Mouse (Mus musculus) heart, adult 9 months (tissue): Measurements from ENCODE around the gene Usp22.
A peak's percentile ranks its signal among the peaks of the same experiment; 100 is the strongest.
"Not testable (repeated sequence)": the region's sequence is repeated elsewhere in the genome, so short reads cannot be mapped to it uniquely, and the experiment has no call there.

Source experiments
- DNase-seq, 2 experiments: peaks; one replicate each; pipeline ENCODE4 v3.0.0; 2022; ENCODE audit warnings: low spot score in 2 of 2

The Usp22 gene

DNA sequence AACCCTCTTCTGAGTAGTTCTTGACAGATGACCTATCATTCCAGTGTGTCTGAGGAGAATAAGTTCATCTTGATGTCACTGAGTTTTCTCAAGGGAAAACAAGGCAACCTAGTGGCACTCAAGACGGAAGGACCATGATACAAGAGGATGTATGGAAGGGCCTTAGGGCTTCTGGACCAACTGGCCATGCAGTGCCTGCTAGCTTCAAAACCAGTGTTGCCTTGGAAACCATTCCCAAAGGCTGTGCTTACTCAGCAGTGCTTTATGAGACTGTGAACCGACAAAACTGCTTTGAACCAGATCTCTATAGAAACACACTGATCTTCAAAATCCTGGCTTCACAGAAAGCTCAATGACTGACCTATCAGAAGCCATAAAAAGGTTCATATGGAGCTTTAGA lies 15.9 kb upstream of the Usp22 start:
- no peak for DNase-seq

DNA sequence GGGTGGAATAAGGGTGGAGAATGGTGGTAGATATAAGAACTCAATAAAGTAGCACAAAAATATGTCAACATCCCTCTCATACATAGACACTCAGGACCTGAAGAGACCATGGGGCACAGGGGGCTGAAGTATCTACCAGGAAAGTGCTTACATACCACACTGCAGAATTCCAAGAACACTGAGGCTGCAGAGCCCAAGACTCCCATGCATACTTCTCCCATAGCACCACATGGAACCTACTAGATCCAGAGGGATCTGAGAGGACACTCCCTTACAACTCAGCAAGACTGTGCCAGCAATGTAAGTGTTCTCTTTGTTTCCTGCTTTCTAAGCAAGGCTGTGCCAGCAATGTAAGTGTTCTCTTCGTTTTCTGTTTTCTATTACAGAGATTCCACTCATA lies 9.0 kb upstream of the Usp22 start:
- no peak for DNase-seq

DNA sequence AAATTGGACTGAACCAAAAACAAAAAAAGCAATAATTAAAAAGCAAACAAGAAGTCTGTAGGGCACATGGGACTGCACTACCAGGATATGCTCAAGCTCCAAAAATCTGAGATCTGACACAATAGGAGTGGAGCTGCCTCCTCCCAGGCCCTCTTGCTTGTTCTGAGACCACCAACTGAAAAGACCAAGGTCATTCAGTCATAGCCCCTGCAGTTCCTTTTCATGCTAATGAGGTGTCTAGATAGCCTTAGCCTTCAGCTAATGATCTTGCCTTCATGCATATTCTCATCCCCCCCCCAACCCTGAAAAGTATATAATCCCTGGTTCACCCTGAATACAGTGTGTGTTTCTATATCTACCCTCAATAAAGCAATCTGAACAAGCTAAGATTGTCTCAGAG lies 6.8 kb upstream of the Usp22 start:
- DNase-seq = no peak

DNA sequence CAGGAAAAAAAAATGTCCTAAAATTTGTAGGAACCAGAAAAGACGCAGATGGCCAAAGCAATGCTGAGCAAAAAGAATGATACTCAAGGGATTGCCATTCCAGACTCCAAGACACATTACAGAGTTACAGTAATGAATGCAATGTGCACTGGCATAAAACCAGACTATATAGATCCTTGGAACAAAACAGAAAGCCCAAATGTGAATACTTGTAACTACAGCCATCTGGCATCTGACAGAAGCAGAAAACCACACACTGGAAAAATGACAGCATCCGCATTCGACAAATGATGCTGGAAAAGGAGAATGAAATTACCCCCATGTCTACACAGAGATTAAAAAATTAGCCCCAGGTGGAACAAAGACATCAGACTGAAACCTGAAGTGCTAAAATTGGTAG lies 5.5 kb upstream of the Usp22 start:
- DNase-seq = no peak

DNA sequence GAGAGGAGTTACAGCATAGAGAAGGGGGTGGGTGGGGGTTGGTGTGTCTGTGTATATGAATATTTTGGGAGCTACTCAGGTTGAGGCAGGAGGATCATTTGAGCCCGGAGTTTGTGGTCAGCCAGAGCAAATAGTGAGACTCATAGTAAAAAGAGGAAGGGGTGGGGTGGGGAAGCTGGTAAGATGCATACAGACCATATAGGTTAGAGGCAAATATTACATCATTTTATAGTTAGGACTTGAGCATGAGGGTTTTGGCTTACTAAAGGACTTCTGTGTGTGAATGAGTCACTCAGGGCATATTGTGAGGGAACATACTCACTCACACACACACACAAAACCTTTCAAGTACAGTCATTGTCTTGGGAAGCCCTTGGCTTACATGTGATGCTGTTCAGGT lies 1.5 kb upstream of the Usp22 start:
- DNase-seq = no peak

DNA sequence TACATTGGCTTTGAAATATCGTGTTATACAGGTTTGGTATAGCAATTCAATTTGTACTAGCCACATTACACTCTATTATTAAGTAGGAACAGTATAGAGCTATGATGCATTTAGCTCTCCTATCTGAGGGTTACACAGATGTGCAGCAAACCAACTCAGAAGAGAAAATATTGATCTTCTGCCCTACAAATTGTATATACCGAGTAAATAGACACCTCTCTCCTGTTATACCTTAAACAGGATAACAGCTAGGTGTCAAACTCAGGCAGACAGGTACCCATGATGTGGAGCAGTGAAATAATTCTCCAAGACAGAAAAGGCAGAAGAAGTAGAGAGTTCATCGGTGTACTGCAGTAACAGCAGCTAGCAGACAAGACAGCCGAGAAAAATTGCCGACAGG lies 923 bp upstream of the Usp22 start:
- no peak for DNase-seq

DNA sequence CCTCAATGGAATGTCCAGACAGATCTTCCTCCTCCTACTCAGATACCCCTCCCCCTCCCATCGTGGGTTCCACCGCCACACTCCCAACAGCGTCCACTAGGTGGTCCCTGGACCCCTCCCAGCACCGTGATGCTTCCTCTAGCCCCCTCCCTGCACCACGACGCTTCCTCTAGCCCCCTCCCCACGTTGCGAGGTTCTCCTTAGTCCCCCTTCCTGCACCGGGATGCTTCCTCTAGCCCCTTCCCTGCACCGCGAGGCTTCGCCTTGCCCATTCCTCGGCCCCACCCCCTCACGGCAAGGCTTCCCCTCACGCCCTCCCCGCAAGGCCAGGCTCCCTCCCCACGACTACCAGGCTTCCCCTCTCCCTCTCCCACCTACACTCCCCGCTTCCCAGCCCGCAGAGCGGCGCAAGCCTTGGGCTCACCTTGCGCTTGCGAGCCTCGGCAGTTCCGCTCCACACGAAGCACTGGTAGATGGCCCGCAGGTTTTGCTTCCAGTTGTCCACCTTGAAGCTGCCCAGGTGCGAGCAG lies 499 bp downstream of the Usp22 start:
- no peak for DNase-seq

DNA sequence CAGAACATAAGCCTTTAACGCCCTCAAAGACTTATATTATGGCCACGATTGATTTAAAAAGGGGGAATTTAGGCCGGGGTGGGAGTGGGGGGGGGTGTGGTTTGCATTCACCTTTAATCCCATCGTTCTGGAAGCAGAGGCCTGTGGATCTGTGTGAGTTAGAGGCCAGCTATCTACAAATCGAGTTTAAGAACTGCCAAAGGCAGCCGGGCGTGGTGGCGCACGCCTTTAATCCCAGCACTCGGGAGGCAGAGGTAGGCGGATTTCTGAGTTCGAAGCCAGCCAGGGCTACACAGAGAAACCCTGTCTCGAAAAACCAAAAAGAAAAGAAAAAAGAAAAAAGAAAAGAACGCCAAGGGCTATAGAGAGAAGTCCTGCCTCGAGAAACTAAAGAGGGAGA lies 1.4 kb downstream of the Usp22 start:
- DNase-seq = not testable (repeated sequence)

DNA sequence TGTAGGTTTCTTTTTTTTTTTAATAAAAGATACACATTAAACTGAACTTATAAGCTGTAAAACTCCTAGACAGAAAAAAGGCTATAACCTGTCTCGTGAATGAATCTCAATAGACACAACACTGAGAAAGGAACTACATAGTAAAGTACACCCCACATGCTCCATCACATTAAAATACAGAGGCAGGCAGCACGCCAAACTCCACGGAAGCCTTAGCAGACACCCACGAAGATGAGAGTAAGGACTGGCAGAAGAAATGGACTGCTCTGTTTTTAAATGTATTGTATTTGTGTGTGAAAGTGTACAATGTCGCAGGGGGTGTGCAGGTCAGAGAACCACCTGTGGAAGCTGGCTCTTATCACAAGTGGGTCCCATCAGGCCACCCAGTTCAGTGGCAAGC lies 4.7 kb downstream of the Usp22 start:
- no peak for DNase-seq

DNA sequence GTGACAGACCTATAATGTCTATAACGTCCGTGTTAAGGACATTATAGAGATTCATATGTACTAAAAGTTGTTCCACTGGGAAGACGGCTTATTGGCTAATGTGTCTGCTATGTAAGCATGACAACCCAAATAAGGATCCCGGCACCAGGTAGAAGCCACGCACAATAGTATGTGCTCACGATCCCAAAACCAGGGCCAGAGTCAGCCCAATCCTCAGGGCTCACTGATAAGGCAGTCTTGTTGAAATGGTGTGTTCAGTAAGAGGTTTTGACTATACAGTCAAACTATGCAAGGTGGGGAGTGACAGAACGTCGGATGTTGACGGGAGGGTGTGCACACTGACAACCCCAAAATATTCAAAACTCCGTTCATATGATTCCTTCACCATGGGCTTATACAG lies 10.0 kb downstream of the Usp22 start:
- DNase-seq = no peak

DNA sequence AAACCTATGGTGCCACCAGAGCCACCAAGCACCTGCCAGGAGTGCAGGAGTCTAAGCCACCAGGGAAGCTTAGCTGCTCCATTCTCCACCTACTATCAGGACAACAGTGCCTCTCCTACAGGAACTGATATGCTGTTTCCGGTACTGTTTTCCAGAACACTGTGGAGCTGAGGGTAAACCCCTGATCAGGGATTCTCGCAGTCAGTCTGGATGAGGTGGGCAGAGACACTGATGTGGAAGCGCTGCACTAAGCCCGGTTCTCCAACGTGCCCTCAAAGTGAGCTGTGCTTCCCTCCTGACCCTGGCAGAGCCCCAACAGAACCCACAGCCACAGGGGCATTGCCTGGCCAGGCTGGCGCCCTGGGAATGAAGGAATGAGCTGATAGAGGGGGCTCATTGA lies 10.5 kb downstream of the Usp22 start:
- DNase-seq = no peak

DNA sequence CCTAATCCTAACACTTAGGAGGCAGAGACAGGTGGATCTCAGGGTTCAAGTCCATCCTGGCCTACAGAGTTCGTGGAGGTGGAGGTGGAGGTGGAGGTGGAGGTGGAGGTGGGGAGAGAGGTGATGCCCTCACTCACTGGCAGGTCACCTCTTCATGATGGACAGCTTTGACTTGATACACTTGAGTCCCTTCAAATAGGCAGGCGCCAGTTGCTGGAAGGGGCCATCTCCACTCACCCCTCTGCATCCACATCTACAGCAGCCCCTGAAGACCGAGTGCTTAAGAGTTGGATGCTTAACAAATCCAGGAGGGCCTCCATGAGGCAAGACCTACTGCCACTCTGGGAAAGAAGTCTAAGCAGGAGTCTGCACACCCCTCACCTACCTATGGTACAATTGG lies 11.5 kb downstream of the Usp22 start:
- no peak for DNase-seq

DNA sequence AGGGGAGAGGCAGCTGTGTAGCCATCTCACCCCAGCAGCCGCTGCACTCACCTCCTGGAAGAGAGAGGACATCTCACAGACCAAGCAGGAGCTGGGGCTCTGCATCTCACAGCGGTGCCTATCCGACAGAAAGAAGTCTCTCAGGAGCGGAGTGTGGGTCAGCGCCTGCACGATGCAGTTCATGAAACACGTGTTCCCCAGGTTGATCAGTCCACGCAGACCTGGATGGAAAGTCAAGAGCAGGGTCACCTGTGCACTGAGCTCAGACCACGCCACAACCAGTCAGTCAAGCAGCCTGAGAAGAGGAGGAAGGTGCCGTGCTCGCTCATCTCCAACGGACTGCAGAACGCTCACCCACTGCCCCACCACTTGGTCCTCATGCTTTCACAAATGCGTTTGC lies 12.1 kb downstream of the Usp22 start:
- no peak for DNase-seq

DNA sequence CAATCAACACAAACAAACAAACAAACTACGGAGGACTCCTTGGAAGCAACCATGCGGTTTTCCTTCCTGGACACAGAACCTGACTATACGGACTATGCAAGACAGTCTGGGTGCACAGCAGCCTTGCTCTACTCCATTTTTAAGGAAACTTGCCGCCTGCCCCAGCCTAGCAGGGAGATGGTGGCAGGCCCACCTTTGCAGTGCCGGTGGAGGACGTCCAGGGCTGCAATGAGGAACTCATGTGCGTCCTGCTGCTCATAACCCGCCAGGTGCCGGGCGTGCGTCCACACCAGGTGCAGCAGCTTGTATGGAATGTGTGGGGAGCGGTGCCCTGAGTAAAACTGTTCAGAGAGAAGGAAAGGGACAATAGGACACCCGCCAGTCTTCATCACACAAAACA lies 13.7 kb downstream of the Usp22 start:
- no peak for DNase-seq

DNA sequence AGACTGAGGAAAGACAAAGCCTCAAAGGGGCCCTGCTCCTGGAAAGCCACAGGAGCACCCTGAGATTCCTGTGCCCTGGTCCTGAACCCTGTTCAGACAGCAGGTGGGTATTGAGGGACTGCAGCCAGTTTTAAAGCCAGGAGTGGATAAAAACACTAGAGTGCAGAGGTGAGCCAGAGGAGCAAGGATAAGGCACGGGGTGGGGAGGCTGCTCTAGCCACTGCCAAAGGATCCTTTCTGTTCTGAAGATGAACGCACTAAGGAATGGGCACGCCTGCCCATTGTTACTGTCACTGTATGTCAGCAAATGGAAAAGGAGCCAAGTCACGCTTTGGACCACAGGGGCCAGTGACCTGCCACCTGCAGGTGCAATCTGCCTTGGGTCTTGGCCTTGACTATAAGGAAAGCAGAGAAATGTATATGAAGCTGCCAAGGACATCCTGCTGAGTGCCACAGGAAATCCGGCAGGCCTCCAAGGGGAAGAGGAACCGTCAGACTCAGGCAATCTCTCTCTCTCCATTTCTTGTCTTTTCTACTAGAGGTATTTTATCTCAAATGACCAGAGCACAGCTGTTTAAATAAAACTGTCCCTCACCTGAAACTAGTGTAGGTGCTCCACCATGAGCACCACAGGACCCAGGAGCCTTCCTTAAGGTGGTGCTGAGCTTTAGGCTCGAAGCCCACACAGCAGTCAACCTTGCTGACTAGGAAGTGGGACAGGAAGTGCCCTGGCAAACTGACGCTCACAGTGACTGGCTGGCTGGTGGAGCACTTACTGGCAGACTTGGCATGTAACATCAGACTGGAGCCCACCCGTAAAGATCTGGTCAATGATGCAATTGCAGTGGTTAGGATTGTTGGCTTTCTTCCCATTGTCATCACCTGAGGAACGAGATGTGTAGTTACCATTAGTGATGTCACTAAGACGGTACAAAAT lies 14.8 kb downstream of the Usp22 start:
- no peak for DNase-seq

DNA sequence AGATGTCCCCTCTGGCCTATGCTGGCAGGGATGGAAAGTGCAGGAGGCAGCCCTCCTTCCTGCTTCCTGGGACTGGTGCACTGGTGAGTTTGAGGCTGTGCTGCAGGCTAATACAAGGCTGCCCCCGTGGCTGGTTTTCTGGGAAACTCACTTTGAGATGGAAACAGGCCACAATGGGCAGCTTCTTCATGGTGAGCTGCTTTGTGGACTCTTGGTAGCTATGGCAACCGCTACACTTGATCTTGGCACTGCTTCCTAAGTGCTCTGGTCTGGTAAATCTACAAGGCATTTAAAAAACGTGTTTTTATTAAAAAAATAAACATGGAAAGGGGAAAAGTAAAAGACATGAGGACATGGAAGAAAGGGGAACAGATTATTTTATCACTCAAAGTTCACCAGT lies 16.7 kb downstream of the Usp22 start:
- no peak for DNase-seq

DNA sequence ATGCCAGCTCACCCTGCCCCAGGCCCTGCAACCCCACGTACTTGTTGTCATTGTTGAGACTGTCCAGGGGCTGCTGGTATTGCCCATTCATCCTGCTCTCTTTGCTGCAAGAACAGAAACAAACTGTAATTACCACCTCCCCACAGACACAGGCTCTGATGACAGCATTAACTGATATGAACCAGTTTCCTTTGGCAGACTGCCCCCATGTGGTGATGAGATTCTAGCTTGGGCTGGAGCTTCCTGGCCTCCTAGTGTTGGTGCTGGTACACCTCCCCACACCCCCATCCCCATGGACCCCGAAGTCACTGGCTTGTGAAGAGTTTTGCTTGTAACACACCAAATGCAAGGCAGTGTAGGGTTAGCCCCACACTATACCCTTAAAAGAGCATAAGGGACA lies 19.1 kb downstream of the Usp22 start:
- DNase-seq = peak in 1 of 2 experiments; percentile 21

DNA sequence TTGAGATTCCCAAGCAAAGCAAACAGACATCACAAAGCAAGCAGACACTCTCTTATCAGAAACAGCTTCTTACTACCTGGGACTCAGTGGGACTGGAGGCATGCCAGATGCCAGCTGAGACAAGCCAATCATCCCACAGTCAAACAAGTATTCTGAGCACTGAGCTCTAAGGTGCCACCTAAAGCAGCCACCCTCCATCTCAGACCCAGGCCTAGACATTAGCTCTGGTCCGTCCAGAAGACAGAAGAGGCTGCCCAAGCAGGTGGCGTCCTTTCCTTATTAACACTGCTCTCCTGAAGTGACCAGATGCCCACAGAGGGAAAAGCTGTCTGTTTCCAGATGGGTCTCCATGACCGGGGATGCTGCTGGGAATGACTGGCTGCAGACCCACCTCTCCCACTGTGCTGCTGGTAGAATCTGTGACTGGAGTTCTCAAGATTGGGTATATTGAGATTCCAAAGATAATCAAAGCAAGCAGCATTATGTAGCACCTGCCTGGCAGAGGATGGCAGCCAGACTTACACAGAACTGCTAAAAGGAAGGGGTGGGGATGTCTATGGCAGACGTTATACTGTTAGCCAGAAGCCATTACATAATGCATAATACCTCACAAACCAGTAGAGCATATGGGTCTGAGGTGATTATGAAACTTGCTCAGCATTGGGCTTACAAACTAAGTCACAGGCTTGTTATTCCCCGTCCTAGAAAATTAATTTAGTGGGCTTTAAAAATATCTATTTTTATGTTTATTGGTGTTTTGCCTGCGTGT lies 24.4 kb downstream of the Usp22 start:
- no peak for DNase-seq

DNA sequence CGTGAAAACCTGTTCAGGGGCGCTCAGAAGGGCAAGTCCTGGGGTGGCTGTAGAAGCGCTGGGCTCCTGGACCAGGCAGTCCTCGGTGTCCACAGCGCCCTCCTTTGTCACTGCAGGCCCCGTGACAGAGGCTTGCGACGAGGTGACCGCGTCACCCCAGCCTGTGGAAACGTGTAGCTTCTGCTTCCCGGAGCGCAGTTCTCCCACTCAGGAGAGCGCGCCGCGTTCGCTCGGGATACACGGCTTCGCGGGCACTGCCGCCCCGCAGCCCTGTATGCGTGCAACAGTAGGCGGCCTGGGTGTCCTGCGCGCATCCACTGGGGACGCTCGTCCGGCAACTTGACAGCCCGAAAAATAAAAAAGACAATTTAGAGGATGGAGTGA lies 27.6 kb downstream of the Usp22 start:
- DNase-seq = no peak

DNA sequence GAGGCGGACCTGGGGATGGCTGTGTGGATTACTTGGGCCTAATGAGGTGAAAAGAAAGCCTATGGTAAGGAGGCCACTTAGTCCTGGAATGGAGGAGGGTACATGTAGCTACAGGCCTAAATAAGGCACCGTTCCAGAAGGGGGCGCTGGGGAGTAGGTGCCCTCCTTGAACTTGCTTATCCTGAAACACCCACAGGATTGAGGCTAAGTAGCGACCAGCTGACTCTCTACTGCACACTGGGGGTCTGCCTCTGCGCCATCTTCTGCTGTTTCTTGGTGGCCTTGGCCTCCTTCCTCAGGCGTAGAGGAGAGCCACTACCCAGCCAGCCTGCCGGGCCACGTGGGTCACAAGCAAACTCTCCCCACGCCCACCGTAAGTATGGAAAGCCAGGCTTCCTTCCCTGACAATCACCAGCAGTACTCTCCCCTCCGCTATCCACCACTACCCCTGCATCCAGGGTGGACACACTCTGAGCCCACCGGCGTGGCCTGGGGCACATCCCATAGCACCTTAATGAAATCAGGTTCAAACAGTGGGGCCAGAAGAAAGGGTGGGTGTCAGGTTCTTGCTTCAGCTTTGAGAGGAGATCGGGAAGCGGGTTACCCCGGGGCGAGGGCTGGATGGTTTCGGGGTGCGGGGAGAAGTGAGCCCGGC lies 28.1 kb downstream of the Usp22 start:
- no peak for DNase-seq

DNA sequence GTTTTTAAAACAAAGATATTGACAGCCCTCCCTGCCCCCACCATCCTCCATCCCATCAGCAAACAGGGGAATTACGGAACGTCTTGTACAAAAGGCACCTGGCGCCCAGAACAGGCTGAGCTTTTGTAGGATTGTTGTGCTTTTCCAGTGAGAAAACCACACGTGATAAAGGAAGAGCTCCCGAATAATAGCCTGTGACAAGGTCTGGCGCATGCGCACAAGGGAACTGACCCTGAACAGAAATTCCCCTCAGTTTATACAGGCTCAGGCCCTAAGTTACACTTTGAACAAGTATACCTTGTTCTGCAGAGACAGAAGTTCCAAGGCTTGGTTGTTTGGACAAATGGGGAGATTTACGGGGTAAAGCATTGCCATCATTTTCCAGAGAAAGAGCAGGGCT lies 29.3 kb downstream of the Usp22 start:
- DNase-seq = no peak
